Mouse (Mus musculus) CH12.LX (cell line): ENCODE measurements around the gene Ryr3. TPM values are rescaled to one million over a fixed set of nuclear protein-coding genes. Genes with fewer than 3 reads are reported as not detected.
A peak's percentile ranks its signal among the peaks of the same experiment; 100 is the strongest.

Experiments
- DNase-seq: peaks from one replicate; pipeline ENCODE4 v3.0.0-alpha.2; 2013; ENCODE audit errors: extremely low read depth
- H3K27ac ChIP-seq: 2 replicates; pipeline ENCODE4 v1.5.1; 2012; ENCODE audit warnings: low read depth, mild to moderate bottlenecking, control low read depth, moderate library complexity; ENCODE audit not compliant: insufficient read depth
- H3K27me3 ChIP-seq: replicated peaks from 2 replicates; pipeline ENCODE3; 2012; ENCODE audit warnings: inconsistent platforms
- H3K36me3 ChIP-seq, 2 experiments: replicated peaks in 1 of 2; 2 replicates each; pipeline versions ENCODE3 to v1.6.1; 2012; ENCODE audit warnings: inconsistent platforms in 1 of 2, low read length in 1 of 2, mild to moderate bottlenecking in 1 of 2, mixed read lengths in 1 of 2, moderate library complexity in 1 of 2; ENCODE audit not compliant: control insufficient read depth in 1 of 2, insufficient read depth in 1 of 2
- H3K4me1 ChIP-seq, 2 experiments: 2 replicates each; pipeline ENCODE4 v1.6.1; 2012; ENCODE audit warnings: inconsistent platforms in 1 of 2, moderate library complexity in 1 of 2; ENCODE audit not compliant: insufficient read depth in 2 of 2, control insufficient read depth in 1 of 2
- H3K4me2 ChIP-seq: 2 replicates; pipeline ENCODE4 v1.6.1; 2012; ENCODE audit warnings: low read depth, mild to moderate bottlenecking, control low read depth; ENCODE audit not compliant: poor library complexity, insufficient read depth, severe bottlenecking
- H3K4me3 ChIP-seq, 3 experiments: fragments of 150-350 bp in 1 of 3; sonication (generic) in 1 of 3; replicated peaks in 1 of 3; 2 replicates each; pipeline versions ENCODE3 to v1.5.1; 2011 to 2012; ENCODE audit warnings: low read depth in 2 of 3, low read length in 2 of 3, mild to moderate bottlenecking in 2 of 3, moderate library complexity in 2 of 3, control low read depth in 1 of 3, improper control_type of control experiment in 1 of 3, inconsistent platforms in 1 of 3, mixed read lengths in 1 of 3; ENCODE audit not compliant: poor library complexity in 1 of 3
- H3K79me2 ChIP-seq: replicated peaks from 2 replicates; pipeline ENCODE4 v1.6.1; 2012; ENCODE audit warnings: mild to moderate bottlenecking, moderate library complexity; ENCODE audit not compliant: control insufficient read depth, poor library complexity, insufficient read depth, severe bottlenecking; ENCODE audit errors: extremely low read depth
- H3K9ac ChIP-seq: 2 replicates; pipeline ENCODE4 v1.6.1; 2012; ENCODE audit warnings: low read depth, mild to moderate bottlenecking, control low read depth, moderate library complexity; ENCODE audit not compliant: insufficient read depth
- H3K9me3 ChIP-seq: replicated peaks from 2 replicates; pipeline ENCODE3; 2012; ENCODE audit warnings: low read length, inconsistent platforms, mixed read lengths
- CHD1 ChIP-seq: IDR thresholded peaks from 2 replicates; pipeline ENCODE4 v1.6.1; 2012; ENCODE audit warnings: low read depth, low read length, improper control_type of control experiment, inconsistent platforms
- CTCF ChIP-seq, 2 experiments: IDR thresholded peaks in 1 of 2; conservative IDR thresholded peaks in 1 of 2; 2 replicates each; pipeline ENCODE4 v1.5.1; 2011 to 2012; ENCODE audit warnings: low read depth in 2 of 2, low read length in 2 of 2, improper control_type of control experiment in 1 of 2, inconsistent platforms in 1 of 2, mild to moderate bottlenecking in 1 of 2, moderate library complexity in 1 of 2
- ELF1 ChIP-seq: IDR thresholded peaks from 2 replicates; pipeline ENCODE4 v1.6.1; 2014; ENCODE audit warnings: low read depth, mild to moderate bottlenecking, inconsistent platforms, low read length, improper control_type of control experiment
- EP300 ChIP-seq: IDR thresholded peaks from 2 replicates; pipeline ENCODE4 v1.6.1; 2011; ENCODE audit warnings: low read length, improper control_type of control experiment
- ETS1 ChIP-seq: conservative IDR thresholded peaks from 2 replicates; pipeline ENCODE4 v1.6.1; 2012; ENCODE audit warnings: low read depth, mild to moderate bottlenecking, inconsistent platforms, low read length, improper control_type of control experiment, moderate library complexity
- GABPA ChIP-seq: IDR thresholded peaks from 2 replicates; pipeline ENCODE4 v1.6.1; 2012; ENCODE audit warnings: low read depth, low read length, improper control_type of control experiment, inconsistent platforms; ENCODE audit not compliant: insufficient replicate concordance
- HCFC1 ChIP-seq: IDR thresholded peaks from 2 replicates; pipeline ENCODE4 v1.6.1; 2012; ENCODE audit warnings: low read depth, mild to moderate bottlenecking, inconsistent platforms, low read length, improper control_type of control experiment
- JUND ChIP-seq: conservative IDR thresholded peaks from 2 replicates; pipeline ENCODE4 v1.6.1; 2011; ENCODE audit warnings: low read depth, low read length, improper control_type of control experiment
- MAFK ChIP-seq: IDR thresholded peaks from 2 replicates; pipeline ENCODE4 v1.6.1; 2011; ENCODE audit warnings: low read length, improper control_type of control experiment; ENCODE audit not compliant: insufficient replicate concordance
- NELFE ChIP-seq: IDR thresholded peaks from 2 replicates; pipeline ENCODE4 v1.6.1; 2011; ENCODE audit warnings: low read depth, low read length, improper control_type of control experiment
- POLR2A ChIP-seq: IDR thresholded peaks from 2 replicates; pipeline ENCODE4 v1.6.1; 2011; ENCODE audit warnings: low read depth, mild to moderate bottlenecking, improper control_type of control experiment, low read length
- RCOR1 ChIP-seq: conservative IDR thresholded peaks from 2 replicates; pipeline ENCODE4 v1.6.1; 2012; ENCODE audit warnings: low read depth, mild to moderate bottlenecking, inconsistent platforms, low read length, improper control_type of control experiment
- SIN3A ChIP-seq: IDR thresholded peaks from 2 replicates; pipeline ENCODE4 v1.6.1; 2012; ENCODE audit warnings: low read length, improper control_type of control experiment, inconsistent platforms
- TBP ChIP-seq: conservative IDR thresholded peaks from 2 replicates; pipeline ENCODE4 v1.6.1; 2011; ENCODE audit warnings: low read depth, low read length, improper control_type of control experiment
- TCF12 ChIP-seq: IDR thresholded peaks from 2 replicates; pipeline ENCODE4 v1.6.1; 2014; ENCODE audit warnings: low read depth, mild to moderate bottlenecking, inconsistent platforms, low read length, improper control_type of control experiment
- UBTF ChIP-seq: IDR thresholded peaks from 2 replicates; pipeline ENCODE4 v1.6.1; 2012; ENCODE audit warnings: low read depth, mild to moderate bottlenecking, inconsistent platforms, low read length, improper control_type of control experiment, moderate library complexity
- USF2 ChIP-seq: conservative IDR thresholded peaks from 2 replicates; pipeline ENCODE4 v1.6.1; 2011; ENCODE audit warnings: low read depth, low read length, improper control_type of control experiment
- ZC3H11A ChIP-seq: IDR thresholded peaks from 2 replicates; pipeline ENCODE4 v1.6.1; 2012; ENCODE audit warnings: low read depth, mild to moderate bottlenecking, inconsistent platforms, low read length, improper control_type of control experiment
- ZMIZ1 ChIP-seq: IDR thresholded peaks from 2 replicates; pipeline ENCODE4 v1.6.1; 2012; ENCODE audit warnings: low read depth, mild to moderate bottlenecking, inconsistent platforms, low read length, improper control_type of control experiment
- dilution Hi-C: fragments of 300-500 bp; cut with MboI; formaldehyde crosslinking; loops from 2 replicates; pipeline ENCODE4 v1.14.3; 2020; ENCODE audit warnings: low sequenced_read_pairs; ENCODE audit not compliant: extremely low pct_unique_long_range_greater_than_20kb, extremely low pct_ligation_motif_present
- in situ Hi-C: fragments of 300-500 bp; cut with MboI; formaldehyde crosslinking; loops from 3 replicates; pipeline ENCODE4 v1.14.3; 2019; ENCODE audit warnings: low sequenced_read_pairs, low pct_ligation_motif_present, low pct_unique_long_range_greater_than_20kb, mixed read lengths
- polyA plus RNA-seq: library from polyadenylated mRNA; unstranded; fragments of >175 nt; gene quantifications from 2 replicates; pipeline ENCODE4 v1.2.1, GENCODE M21; 2012; ENCODE audit warnings: low read depth; ENCODE audit not compliant: insufficient read length
- total RNA-seq, 2 experiments: library from RNA; depleted of rRNA; stranded (reverse); fragments of 300-350 nt in 1 of 2; fragments of >200 nt in 1 of 2; gene quantifications; 2 replicates each; pipeline ENCODE4 v1.2.3; 2012 to 2014

Gene Ryr3
- total and polyA plus RNA-seq, 3 experiments: 0.08 to 0.40 (median 0.16) TPM

DNA sequence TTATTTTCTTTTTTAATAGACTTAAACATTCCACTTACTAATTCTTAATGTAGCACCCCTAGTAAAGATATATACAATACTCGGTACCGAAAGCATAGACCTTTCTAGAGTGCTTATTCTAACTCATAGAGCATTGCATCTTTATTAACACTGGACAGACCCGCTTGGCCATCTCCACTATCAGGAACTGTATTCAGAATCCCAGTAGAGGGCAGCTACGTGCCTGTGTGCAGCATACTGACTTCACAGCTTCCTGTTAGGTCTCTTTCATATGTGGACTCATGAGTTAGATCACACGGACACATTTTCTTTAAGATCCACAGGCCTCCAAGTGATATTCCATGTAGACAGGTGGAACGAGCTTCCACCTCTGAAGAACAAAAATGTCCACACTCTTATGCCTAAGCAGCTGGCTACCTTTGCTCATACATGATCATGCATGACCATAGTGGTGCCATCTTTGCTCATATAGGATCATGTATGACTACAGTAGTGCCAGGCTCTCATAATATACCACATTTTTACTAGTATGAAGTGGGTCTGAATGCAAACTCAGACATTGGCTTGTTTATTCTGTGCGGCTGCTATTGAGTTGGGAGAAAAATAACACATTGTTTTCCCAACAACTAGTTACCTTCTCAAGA lies 417.4 kb downstream of the Ryr3 start:
- H3K9me3 ChIP-seq: no peaks in the 10 kb centered on the region
- H3K27me3 ChIP-seq: no peaks in the 10 kb centered on the region
- TF ChIP-seq MAFK (no peak), ELF1 (peak; percentile 5; the same call in 1 of the 2 replicates), RCOR1 (no peak), JUND (no peak), CHD1 (no peak), SIN3A (no peak), CTCF (conservative IDR thresholded peaks at IDR 0.05 in 1 of 2, IDR thresholded peaks at IDR 0.05 in 1 of 2; ENCODE audit: low read depth in 2 of 2, low read length in 2 of 2) (peak in 1 of 2 experiments; percentile 19; a peak in 1 of 4 replicates), ZMIZ1 (no peak), ETS1 (no peak), EP300 (no peak)
- TF ChIP-seq, all 38 proteins: peak for 2
- no peaks in the 10 kb centered on the region for H3K36me3 ChIP-seq
- H3K9ac ChIP-seq: no peak overlapping the region
- no peak for DNase-seq
- H3K4me3 ChIP-seq: no peak overlapping the region
- in situ Hi-C loops (loop anchor here (25.0 kb wide), 1 partner anchor 488 kb away; the partner anchor contains the start of gene Tmco5b), dilution Hi-C loops (no loop called here)
- peak overlapping the region; percentile 89 for H3K4me2 ChIP-seq
- H3K4me1 ChIP-seq: peaks cover 0 to 6% of the 10 kb centered on the region in 2 experiments; a peak in 1 of 4 replicates
- H3K27ac ChIP-seq: no peak overlapping the region
- H3K79me2 ChIP-seq: no peaks in the 10 kb centered on the region

DNA sequence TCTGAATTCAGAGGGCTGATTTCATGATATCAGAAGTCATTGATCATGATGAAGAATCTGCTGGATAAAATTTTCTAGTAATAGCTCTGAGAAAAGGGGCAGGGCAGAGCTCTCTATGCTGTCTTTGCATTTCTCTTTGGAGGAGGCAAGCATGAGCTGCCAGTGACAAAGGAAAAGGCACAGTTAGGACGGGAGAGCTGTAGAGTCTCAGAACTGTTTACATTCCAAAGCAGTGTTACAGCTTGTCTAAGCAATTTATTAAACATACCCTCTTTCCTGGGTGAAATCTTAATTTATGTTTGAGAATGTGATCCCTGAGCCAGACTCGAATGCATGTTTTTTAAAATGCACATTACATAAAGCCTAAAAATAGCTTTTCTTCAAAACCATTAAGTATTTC lies 435.3 kb downstream of the Ryr3 start:
- no peak for DNase-seq
- Histone ChIP-seq H3K4me1 (no peaks in the 10 kb centered on the region), H3K9me3 (no peaks in the 10 kb centered on the region), H3K4me2 (no peak overlapping the region), H3K4me3 (no peak overlapping the region), H3K79me2 (no peaks in the 10 kb centered on the region), H3K9ac (no peak overlapping the region), H3K27me3 (no peaks in the 10 kb centered on the region), H3K27ac (no peak overlapping the region), H3K36me3 (no peaks in the 10 kb centered on the region)
- TF ChIP-seq POLR2A (no peak), CTCF (conservative IDR thresholded peaks at IDR 0.05 in 1 of 2, IDR thresholded peaks at IDR 0.05 in 1 of 2; ENCODE audit: low read depth in 2 of 2, low read length in 2 of 2) (no peak), NELFE (no peak), SIN3A (no peak), UBTF (no peak), TCF12 (no peak), TBP (no peak), HCFC1 (no peak), GABPA (no peak), ZC3H11A (no peak), ZMIZ1 (no peak), USF2 (no peak)
- dilution Hi-C loops: no loop called here
- in situ Hi-C loops: loop anchor here (25.0 kb wide), 1 partner anchor 506 kb away; the partner anchor contains the start of gene Tmco5b
